Mouse (Mus musculus): ENCODE data around the gene Cenps.
"Not testable (repeated sequence)": the region's sequence is repeated elsewhere in the genome, so short reads cannot be mapped to it uniquely, and the experiment has no call there.

Cenps gene

DNA sequence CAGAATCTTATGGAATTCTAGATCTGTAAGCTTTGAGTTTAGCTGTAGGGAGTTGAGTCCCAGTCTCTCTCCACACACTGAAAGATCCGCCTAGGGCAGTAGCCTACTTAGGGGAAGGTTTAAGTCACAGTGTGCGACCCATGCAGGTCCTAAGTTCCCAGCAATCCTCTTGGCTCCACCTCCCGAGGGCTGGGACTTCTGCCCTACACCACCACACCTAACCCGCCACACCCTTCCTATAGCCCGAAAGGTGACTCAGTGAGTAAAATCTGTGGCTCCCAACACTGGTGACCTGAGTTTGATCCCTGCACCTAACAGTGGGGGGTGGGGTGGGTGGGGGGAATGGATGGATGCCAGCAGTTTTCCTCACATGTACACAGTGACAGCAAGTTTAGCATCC, 14.0 kb downstream of the Cenps start:
- DNase-seq (ENCODE audit: extremely low read depth, low read depth), result no peak

DNA sequence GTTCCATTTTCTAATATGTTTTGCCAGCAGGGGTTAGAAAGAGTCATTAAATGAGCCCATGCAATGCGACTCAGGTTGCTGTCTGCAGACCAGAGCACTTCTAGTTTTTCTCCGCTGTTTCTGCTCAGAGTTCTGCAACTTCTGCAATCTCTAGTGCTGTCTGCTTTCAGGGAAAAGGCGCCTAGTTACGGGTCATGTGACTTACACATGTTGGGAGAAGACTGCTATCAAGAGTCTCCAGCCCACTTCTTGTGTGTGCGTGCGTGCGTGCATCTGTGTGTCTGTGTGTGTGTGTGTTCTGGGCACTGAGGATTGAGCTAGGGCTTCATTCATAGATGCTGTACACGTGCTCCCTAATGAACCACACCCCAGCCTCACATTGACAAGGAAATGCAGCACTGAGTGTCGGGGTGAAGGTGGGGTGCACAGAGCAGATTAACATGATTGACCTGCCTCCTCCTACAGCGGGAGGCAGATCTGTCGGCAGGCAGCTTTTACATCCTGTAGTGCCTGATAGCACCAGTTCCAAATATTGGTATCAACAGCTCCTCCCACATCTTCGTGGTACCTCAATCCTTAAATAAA, 17.4 kb downstream of the Cenps start:
- DNase-seq (ENCODE audit: extremely low read depth, low read depth), result peak; percentile 71

DNA sequence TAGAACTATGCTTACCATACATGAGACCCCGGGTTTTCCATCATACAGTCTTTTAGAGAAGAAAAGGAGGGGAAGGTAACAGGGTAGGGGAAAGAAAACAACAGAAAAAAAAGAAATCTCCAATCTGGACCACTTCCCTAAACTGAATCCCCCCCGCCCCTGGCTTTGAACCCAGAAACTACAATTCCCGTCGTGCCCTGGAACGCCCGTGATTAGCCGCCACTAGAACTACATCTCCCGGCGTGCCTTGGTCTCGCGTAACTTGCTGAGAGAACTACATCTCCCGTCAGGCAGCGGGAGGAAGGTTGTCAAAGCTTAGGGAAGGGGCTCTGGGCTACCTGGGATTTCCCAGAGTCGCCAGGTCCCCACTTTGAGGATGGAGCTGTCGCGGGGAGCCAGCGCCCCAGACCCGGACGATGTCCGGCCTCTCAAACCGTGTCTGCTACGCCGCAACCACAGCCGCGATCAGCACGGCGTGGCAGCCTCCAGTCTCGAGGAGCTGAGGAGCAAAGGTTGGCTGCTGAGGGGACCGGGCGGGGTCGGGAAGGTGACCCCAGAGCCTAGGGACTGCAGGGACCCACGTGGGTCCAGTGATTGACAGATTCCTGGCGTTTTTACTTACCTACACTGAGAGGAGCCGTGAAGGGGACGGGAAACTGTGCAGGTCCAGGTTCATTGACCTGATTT, 33.4 kb downstream of the Cenps start, which contains the start of gene Dffa:
Dffa (plus strand) TSS at position 272 of the 687 bp plus-strand sequence.
- DNase-seq (ENCODE audit: extremely low read depth, low read depth), result peak; percentile 77

DNA sequence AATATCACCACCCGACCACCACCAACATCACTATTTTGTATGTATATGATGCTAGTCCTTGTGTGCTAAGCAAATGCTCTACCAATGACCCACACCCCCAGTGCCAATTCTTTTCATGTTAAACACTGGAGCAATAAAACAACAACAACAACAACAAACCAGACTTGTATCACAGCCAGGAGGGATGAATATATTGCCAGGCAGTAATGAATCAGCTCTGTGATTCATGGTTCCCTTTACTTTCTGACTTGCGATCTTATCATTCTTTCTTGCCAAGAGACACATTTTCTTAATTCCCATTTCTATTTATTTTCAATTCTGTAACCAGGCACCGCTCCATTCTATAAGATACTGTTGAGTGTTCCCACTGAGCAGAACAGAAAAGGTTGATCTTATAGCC, 36.0 kb downstream of the Cenps start:
- DNase-seq (ENCODE audit: extremely low read depth, low read depth), result no peak

DNA sequence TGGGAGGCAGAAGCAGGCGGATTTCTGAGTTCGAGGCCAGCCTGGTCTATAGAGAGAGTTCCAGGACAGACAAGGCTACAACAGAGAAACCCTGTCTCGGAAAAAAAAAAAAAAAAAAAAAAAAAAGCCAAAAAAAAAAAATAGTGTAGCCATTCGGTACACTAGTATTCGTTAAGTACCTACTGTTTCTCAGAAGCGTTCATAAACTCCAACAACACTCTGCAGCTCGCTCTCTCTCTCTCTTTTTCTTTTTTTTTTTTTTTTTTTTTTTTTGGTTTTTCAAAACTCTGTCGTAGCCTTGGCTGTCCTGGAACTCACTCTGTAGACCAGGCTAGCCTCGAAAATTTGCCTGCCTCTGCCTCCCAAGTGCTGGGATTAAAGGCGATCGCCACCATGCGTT, 37.0 kb downstream of the Cenps start:
- DNase-seq (ENCODE audit: extremely low read depth, low read depth), result not testable (repeated sequence)

DNA sequence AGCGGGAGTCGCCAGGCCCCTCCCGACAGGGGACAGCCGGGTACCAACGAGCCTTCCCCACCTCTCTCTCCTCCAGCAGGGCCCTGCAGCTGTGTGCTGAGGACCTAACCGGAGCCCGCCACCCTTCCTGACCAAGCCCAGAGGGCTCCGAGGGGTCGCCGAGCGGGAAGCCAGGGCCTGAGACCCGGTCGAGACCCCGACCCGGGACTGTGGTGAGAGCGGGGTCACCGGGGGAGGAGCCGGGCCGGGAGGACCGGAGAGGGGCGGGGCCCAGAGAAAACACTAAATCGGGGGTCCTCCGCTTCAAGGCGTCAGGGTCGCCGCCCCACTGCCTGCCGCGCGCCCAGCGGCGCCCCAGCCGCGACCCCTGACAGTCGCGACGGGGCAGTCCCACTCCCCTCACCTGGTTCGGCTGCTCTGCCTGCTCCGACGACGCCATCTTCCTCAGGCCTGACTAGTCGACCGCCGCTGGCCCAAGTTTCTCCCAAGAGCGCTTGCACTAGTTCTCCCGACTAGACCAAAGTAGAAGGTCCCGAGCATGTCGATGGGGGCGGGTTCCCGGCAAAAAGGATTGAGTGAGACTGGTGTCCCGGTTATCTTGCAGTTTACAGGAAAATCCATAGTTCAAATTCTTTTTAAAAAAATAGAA, 37.9 kb downstream of the Cenps start, which contains the start of gene Pex14:
Pex14 (minus strand) TSS at position 508 of the 649 bp plus-strand sequence.
- peak; percentile 83 for DNase-seq (ENCODE audit: extremely low read depth, low read depth)

DNA sequence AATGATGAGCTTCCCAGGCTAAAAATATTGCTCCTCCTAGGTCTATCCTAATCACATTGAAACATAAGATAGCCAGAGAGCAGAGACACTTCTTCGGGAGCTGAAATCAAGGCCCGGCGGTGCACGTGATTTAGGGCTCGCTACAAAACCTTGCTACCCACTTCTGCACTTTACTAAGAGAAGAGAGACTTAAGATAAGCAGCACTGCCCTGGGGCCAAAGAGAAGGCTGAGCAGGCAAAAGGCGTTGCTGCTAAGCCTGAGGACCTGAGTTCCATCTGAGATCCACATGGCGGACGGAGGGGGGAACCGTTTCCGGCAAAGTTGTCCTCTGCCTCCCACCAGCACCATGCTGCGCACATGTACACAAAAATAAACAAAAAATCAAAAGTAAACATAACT, 38.9 kb downstream of the Cenps start:
- no peak for DNase-seq (ENCODE audit: extremely low read depth, low read depth)

DNA sequence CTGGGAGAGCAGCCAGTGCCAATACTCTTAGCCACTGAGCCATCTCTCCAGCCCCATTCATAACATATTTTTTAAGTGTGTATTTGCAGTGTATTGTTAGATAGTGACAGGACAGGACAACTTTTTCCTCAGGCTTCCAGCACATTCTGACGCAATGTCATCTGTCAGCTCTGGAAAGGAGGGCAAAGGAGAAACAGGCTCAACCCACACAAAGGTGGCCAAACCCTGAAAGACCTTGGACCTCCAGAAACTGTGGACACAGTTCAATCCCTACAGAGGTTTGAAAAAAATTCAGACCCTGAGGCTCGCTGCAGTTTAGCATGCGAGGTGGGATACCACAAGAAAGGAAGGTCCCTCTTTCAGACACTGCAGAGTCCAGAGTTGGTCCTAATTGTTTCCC, 39.5 kb downstream of the Cenps start:
- DNase-seq (ENCODE audit: extremely low read depth, low read depth), result no peak

DNA sequence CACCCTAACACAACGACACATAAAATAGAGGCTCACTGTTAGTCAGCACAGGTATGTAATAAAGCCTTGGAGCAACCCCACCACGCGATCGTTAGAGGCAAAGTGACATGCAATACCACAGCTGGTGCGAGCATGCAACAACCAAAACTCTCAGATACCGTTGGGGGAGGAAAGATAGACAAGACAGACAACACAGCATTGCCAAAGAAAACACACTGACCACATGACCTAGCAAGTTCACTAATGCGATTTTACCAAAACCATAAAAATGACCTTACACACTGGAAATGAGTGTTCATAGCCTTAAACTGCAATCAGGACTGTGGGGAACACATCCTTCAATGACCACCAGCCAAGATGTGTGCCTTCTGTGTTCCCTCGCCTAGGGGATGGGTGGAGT, 46.1 kb downstream of the Cenps start:
- DNase-seq (ENCODE audit: extremely low read depth, low read depth), result no peak

DNA sequence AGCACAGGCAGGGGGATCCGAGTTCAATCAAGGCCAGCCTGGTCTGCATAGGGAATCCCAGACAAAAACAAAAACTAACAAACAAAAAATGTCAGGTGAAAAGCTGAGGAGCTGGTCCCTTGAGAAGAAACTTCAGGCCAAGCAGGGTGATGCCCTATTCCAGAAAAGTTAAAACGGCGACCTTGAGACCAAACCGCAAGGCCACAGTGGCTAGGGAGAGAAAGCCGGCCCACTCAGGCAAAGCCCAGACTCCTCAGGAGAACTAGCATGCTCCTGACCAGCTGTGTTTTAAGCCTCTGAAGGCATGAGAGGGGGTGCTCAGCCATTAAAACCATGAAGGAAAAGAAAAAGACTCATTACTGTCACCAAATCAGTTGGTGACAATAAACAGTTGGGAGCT, 52.0 kb downstream of the Cenps start:
- DNase-seq (ENCODE audit: extremely low read depth, low read depth), result no peak

DNA sequence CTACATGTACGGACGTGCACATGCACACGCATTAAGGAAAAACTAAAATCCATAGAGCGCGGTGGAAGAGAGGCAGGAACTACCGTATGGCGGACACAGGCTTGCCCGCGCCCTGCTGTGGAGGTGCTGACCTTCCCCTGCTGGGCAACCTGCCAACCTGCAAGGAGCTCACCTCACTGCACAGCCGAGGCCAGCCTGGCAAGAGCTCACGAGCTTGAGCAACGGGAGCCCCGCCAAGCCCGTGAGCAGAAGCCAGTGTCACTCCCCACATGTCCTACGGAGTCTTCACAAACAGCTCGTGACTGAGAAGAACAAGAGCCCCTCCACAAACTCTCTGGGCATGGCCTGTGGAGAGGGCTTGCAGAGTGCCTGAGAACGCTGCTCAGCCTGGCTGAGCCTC, 55.9 kb downstream of the Cenps start:
- DNase-seq (ENCODE audit: extremely low read depth, low read depth), result no peak

DNA sequence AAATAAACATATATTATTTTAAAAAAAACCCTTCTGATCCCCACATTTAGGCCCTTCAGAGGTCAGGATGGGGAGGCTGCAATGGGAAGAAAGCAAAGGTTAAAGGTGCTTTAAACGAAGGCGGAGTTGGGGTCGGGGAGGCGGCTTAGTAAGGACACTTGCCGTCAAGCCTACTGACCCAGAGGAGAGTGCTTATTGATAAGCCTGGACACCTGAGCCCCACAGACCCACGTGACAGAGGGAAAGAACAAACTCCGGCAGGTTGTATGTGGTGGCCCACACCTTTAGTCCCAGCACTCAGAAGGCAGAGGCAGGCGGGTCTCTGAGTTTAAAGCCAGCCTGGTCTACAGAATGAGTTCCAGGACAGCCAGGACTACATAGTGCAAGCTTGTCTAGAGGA, 57.3 kb downstream of the Cenps start:
- no peak for DNase-seq (ENCODE audit: extremely low read depth, low read depth)

DNA sequence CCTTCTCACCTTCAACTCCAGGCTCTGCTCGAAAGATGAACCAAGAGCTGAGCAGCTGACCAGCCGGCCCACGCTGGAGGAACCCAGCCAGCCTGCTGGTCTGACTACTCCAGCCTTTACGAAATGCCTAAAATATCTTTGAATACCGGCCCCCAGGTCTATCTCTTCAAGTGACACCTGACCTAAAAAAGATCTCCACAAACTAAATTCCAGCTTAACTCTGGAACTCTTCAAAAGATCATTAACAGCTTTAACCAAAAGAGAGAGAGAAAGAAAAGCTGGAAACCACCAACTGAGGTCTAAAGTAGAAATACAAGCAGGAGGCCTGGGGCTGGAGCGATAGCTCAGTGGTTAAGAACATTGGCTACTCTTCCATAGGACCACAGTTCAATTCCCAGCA, 57.8 kb downstream of the Cenps start:
- no peak for DNase-seq (ENCODE audit: extremely low read depth, low read depth)

DNA sequence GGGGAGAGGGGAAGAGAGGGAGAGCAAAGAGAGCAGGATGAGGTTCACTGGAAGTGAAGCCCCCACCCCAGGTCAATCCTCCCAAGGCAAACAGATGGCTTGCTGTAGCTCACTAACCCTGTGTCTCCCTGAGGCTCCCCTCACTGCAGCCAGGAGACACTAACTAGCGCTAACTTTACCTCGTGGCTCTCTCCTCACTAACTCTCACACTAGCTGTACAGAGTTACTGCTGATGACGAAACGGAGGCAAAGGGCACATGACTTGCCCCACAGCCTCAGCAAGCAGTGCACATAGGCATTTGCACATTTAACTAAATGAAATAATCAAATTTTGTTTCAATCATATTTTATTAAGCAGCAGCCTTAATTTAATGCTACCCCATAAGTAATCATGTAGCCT, 59.2 kb downstream of the Cenps start:
- DNase-seq (ENCODE audit: extremely low read depth, low read depth), result no peak

All from MEL-GATA-1-ER (cell line).